Mouse (Mus musculus) kidney, adult 8-10 months (tissue): Measurements from ENCODE around the gene Vps16.

Experiments used
- DNase-seq, 2 experiments: peaks; one replicate each; pipeline ENCODE4 v3.0.0; 2022

Vps16 gene

DNA sequence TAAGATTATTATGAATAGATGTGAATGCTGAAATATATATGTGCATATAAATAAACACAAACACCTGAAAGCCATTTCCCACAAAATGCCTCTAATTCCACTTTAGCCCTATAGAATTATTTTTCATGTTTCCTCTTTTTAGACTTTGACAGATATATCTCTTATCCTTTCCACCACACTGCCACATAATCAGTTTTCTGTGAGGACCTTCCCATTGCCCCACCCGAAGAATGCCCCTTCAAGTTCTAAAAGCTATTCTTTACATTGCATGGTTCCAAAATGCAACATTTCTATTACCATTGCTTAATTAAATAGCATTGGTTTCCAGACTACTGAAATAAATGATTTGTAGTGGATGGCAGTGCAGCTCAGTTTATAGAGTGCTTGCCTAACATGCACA, 42.3 kb downstream of the Vps16 start:
- no peak for DNase-seq

DNA sequence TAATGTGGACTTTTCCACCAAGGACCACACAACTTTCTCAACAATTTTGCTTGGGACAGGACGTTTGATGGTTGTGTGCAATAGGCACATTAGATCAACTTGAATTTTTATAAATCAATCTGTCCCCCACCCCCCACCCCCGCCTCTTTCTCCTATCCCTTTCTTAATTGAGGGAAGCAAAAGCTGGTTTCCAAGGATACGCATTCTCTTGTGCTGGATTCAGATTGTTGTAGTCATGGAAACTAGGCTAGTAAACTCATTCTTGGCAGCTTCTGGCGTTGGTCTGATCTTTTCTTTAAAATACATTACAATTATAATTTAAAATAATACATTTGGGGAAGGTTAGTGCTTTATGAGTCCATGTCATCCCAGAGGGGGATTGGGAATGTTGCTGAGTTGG, 45.2 kb downstream of the Vps16 start:
- no peak for DNase-seq

DNA sequence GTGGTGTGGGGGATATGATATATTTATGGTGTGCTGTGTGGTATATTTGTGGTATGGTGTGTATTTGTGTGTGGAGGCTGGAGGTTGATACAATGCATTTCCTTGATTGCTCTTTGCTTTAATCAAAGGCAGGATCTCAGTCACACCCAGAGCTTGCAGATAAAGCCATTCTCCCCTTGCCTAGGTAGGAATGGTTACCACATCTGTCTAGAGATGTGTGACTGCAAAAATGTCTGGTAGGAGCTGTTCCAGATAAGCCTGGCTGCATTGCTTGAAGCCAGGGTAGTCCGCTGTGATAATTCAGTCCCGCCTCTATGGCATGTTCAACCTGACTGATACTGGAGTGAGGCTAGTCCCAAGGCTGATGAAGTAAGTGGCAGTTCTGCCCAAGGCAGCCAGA, 45.8 kb downstream of the Vps16 start:
- no peak for DNase-seq

DNA sequence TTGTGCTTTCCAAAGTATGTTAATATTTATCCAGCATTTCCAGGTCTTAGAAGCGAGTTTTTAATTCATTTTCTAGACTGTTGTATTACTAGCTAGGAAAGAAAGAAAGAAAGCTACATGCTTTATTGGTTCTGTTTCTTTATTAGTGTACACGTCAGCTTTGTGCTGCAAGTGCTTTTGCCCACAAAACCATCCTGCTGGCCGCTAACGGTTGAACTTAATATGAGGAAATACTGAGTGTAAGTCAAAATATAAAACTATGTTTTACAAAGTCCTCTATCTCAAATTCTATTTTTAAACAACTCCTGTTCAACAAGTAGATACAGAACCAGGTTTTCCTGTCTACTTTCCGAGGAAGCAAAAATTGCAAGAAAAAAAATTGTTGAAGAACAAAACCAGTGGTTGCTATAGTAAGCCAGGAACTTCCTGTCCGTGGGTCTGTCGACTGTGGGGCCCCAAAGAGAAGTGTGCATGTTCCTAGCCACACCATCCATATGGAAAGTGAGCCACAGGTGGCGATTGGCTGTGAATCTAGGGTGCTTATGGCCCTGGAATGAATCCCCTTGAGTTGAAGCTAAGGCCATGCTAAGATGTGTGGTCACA, 48.9 kb downstream of the Vps16 start:
- no peak for DNase-seq

DNA sequence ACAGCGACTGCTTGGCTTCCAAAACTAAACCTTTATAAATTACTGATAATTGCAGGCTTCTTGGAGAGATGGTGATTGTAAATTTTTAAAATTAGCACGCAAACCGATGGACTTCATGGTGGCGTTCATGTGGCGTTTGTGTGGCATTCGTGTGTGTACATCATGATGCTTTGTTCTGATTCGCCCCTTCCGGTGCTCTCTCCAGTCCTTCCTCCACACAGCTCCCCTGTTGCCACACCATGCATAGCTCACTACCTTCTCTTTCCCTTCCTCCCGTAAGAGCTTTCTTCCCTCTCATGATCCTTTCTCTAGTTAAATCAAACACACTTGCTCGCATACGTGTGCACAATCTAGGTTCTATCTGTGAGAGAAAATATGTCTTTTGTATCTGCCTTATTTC, 51.6 kb downstream of the Vps16 start:
- no peak for DNase-seq

DNA sequence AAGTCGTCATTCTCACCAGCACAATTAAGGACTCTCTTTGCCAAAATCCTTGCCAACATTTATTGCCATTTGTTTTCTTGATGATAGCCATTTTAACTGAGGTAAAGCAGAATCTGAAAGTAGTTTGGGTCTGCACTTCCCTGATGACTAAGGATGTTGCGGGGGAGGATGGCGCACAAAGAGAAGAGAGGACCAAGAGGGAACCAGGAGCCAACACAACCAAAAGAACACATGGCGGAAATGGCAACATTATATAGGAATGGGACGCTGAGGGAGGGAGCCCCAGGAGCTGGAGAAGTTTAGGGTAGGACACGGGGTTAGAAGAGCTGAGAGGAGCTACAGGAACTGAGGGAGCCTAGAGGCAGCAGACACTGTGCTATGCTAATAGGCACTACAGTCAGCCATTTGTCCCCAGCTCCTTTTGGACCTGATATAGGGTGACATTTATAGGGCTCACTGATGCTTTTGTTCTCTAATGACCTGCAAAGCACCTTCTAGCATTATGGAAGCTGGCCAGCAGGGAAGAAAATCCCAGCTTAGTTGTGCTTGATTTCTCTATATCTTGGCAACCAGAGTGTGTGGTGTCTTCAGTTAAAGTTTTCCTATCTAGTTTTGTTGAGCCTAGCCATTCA, 52.6 kb downstream of the Vps16 start:
- no peak for DNase-seq

DNA sequence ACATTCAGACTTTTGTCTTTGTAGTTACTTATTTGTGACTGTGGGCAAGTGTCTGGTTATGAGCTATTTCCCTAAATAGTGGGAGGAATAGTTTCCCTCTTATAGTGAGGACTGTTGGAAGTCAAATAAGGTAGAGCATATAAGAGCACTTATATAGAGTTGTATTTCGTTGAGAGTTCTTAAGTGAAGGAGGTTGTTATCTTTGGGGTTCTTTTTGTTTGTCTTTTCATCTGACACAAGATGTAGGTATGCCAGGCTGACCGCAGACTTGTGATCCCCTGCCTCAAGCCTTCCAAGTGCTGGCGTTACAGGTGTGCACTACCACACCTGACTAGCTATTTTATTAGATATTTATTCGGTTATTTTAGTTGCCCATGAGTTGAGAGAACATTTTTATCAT, 58.0 kb downstream of the Vps16 start:
- DNase-seq = no peak

DNA sequence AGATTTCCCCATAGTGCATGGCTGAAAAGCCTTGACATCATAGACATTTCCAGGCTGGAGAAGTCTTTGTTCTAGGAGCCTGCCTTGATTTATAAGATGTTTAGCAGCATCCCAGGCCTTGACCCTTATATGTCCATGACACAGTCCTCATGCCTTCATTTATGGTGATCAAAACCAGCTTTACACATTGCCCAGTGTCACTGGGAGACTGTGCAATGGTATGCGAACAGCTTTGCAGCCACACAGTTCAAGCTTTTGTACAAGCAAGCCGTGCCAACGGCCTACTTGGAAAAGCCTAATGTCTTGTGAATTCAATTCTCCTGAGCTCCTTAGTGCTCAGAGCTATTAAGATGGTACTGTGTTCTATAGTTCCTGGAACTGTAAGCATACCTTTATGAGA, 58.6 kb downstream of the Vps16 start:
- DNase-seq = no peak

DNA sequence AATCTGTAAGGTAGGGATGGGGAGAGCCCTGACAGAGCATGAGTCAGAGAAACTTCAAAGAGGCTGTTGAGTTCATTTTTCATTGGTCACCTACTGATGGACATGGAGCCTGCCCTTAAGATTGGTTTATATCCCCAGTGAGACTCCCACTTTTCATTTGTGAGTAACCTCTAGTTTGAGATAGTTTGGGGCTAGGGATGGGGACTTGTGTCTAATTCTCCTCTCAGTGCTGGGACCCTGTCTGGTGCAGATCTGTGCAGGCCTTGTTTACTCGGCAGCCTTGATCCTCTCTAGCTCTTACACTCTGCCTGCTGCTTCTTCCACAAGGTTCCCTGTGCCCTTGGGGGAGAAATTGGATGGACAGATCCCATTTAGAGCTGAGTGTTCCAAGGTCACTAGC, 60.1 kb downstream of the Vps16 start:
- no peak for DNase-seq

DNA sequence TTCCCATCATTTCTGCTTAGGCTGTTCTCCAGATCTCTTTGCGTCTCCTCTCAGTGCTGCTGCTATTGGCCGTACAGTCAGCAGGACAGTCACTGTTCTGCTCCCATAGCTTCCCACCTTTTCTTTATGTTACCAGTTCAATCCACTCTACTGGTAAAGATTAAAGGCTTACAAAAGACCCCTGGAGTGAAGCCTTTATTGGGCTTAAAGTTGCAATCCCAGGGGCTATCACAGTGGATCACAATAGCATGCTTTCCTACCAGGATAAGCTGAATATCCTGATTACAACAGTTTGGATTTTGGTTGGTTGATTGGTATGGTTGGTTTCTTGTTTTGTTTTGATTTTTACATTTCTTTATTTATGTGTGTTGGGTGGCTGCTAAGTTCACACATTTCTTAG, 63.9 kb downstream of the Vps16 start:
- no peak for DNase-seq

DNA sequence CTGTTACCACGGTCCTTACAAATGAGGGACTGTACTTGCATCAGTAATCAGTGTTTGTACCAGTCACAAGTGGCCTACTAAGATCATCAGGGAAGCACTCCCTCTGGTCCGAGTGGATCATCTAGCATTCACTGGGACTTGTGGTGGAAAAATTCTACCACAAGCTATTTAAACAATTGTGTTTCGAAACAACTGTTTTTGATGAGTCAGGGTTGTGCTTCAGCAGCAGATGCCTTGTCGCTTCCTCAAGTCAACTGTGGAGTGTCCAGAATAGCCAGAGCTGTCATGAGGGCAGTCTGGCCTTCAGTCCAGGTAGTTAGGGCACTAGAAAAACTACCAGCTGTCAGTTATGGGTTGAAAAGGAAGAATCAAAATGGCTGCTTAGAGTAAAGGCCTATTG, 64.5 kb downstream of the Vps16 start:
- no peak for DNase-seq

DNA sequence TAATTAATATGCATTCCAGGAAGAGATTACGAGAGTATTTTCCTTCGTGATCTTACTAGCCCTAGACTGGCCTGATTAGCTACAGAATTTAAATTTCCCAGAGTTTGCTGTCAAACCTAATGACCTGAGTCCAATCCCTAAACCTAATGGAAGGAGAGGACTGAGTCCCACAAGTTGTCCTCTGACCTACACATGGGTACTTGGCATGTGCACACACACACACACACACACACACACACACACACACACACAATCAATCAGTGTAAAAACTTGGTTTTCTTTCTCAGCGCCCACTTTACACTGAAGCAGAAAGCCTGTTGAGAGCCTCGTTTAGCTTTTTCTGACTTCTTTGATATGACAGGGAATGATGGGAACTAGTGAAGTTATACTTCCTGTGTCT, 67.0 kb downstream of the Vps16 start:
- DNase-seq = no peak

DNA sequence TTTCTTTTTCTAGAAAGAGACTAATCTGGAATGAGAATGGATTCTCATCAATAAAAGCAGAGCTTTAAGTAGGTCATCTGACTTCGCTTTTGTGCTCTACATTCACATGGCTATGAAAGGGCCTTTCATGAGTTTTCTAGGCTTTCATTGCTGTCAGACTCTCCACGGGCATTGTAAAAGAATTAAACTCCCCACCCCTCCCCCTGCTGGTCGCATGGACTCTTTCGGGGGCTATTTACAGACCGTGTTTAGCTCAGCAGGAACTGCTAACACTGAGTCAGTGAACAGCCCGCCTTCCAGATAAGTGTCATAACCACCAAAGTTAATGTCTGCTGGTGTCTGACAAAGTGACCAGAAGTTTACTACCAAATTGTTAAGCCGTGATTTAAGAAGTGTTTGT, 67.4 kb downstream of the Vps16 start:
- no peak for DNase-seq
